Mouse (Mus musculus): ENCODE data around the gene Grb2. TPM values are rescaled to one million over a fixed set of nuclear protein-coding genes. Genes with fewer than 3 reads are reported as not detected.

Gene Grb2
- polyA plus RNA-seq, 1 experiment: 81.7 TPM

DNA sequence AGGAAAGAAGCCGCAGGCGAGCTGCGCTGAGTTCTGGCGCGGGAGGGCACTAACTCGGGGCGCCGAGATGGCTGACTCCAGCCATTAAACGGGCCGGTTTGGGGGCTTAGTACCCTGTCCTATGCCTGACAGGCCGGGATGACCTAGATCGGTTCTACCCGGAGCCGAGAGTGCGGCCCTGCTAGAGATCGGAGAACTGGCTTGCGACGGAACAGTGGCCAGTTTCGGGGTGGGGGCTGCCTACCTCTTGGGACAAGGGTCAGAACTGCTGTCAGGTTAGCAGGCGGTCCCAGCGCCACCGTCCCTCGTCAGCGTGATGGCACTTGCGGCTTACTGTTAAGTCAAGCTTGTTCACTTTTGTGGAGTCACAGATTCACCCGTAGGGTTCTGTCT is 104.1 kb downstream of the Grb2 start:
- no peak for DNase-seq
- H3K27ac ChIP-seq (ENCODE audit: control insufficient read depth, insufficient read depth, low read length): no peak overlapping the region
- no peaks in the 10 kb centered on the region for H3K27me3 ChIP-seq (ENCODE audit: control insufficient read depth, insufficient read depth, low read length)
- H3K4me1 ChIP-seq (replicated peaks; ENCODE audit: control insufficient read depth, insufficient read depth, low read length): peaks cover 21% of the 10 kb centered on the region
- WGBS: under 1% methylated on average over 26 of the region's 26 CpGs
- H3K36me3 ChIP-seq (ENCODE audit: control insufficient read depth, insufficient read depth, low read length): peaks cover 22% of the 10 kb centered on the region
- TF ChIP-seq CTCF (IDR thresholded peaks at IDR 0.05; ENCODE audit: borderline replicate concordance, control insufficient read depth, extremely low read depth, insufficient read depth, low read length, poor library complexity): no peak
- TF ChIP-seq POLR2A (IDR thresholded peaks at IDR 0.05; ENCODE audit: control insufficient read depth, extremely low read depth, insufficient read depth, low read length, poor library complexity): no peak
- peak overlapping the region; percentile 62 for H3K4me3 ChIP-seq (ENCODE audit: control insufficient read depth, insufficient read depth, low read length)

DNA sequence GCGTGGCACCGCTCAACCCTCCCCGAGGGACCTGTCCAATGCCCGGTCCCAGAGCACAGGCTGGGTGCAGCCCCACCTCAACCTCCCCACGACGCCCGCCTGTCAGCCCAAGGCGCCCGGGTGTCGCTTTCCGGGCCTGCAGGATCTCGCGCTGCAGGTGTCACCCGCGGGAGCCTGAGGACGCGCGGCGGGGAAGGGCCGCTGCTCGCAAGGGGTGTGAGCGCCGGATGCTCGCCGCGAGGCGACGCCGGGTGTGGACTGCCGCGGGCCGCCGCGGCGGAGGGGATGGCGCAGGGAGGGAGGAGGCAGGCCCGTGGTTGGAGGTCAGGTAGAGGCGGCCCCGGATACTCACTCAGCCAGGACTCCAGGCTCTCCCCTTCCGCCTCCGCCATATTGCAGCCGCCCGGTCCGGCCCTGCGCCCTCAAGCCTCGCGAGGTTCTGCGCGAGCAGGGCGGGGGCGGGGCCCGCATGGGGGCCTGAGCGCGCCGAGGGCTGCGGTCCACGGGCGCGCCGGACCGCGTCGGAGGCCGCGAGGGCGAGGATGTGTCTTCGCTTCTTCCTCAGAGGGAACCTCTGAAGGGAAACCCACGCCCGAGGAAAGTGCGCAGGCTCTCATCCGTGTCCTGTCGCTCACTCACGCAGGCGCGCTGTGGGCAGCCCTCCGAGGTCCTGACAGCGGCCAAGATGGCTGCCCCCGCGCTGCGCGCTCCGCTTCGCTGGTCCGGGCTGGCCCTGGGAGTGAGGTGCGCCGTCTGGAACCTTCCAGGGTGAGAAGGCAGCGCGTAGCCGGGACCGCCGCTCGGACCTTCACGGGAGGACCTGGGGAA is 104.7 kb downstream of the Grb2 start, which contains the start of the genes Mrps7 and Gga3:
Gene Mrps7, plus strand, starts transcription at position 450 of the 828 bp plus-strand sequence.
Gene Gga3, minus strand, starts transcription at position 576 of the 828 bp plus-strand sequence.
- Histone ChIP-seq H3K4me3 (ENCODE audit: control insufficient read depth, insufficient read depth, low read length) (peak within 1 kb of the TSS; percentile 62), H3K27ac (ENCODE audit: control insufficient read depth, insufficient read depth, low read length) (peak within 1 kb of the TSS; percentile 61), H3K36me3 (ENCODE audit: control insufficient read depth, insufficient read depth, low read length) (peaks cover 17% of the 10 kb centered on the region), H3K4me1 (replicated peaks; ENCODE audit: control insufficient read depth, insufficient read depth, low read length) (peaks cover 21% of the 10 kb centered on the region), H3K27me3 (ENCODE audit: control insufficient read depth, insufficient read depth, low read length) (no peaks in the 10 kb centered on the region)
- peak; percentile 4; the same call in 1 of the 2 replicates for TF ChIP-seq CTCF (IDR thresholded peaks at IDR 0.05; ENCODE audit: borderline replicate concordance, control insufficient read depth, extremely low read depth, insufficient read depth, low read length, poor library complexity)
- peak; percentile 64; the same call in 1 of the 2 replicates for TF ChIP-seq POLR2A (IDR thresholded peaks at IDR 0.05; ENCODE audit: control insufficient read depth, extremely low read depth, insufficient read depth, low read length, poor library complexity)
- DNase-seq: peak; percentile 91
- under 1% methylated on average over 92 of the region's 93 CpGs for WGBS

DNA sequence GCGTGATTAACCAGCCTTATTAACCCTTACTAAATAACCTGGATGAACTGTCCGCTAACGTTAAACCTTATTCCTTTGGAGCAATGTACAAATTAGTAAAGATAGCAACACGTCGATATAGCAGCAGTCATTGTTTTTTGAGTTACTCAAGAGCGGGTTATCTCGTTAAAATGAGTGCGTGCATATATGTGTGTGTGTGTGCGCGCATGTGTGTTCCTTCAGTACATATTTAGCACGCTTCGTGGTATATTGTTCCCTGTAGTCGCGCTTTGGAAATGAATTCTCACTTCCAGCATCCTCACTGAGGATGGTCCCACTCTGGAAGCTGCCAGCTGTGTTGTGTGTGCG is 105.3 kb downstream of the Grb2 start:
- Histone ChIP-seq H3K4me1 (replicated peaks; ENCODE audit: control insufficient read depth, insufficient read depth, low read length) (peaks cover 21% of the 10 kb centered on the region), H3K27ac (ENCODE audit: control insufficient read depth, insufficient read depth, low read length) (peak overlapping the region; percentile 55), H3K4me3 (ENCODE audit: control insufficient read depth, insufficient read depth, low read length) (peak overlapping the region; percentile 62), H3K36me3 (ENCODE audit: control insufficient read depth, insufficient read depth, low read length) (peaks cover 11% of the 10 kb centered on the region), H3K27me3 (ENCODE audit: control insufficient read depth, insufficient read depth, low read length) (no peaks in the 10 kb centered on the region)
- no peak for TF ChIP-seq CTCF (IDR thresholded peaks at IDR 0.05; ENCODE audit: borderline replicate concordance, control insufficient read depth, extremely low read depth, insufficient read depth, low read length, poor library complexity)
- no peak for TF ChIP-seq POLR2A (IDR thresholded peaks at IDR 0.05; ENCODE audit: control insufficient read depth, extremely low read depth, insufficient read depth, low read length, poor library complexity)
- WGBS: 4% methylated on average over 15 of the region's 15 CpGs
- DNase-seq: no peak

DNA sequence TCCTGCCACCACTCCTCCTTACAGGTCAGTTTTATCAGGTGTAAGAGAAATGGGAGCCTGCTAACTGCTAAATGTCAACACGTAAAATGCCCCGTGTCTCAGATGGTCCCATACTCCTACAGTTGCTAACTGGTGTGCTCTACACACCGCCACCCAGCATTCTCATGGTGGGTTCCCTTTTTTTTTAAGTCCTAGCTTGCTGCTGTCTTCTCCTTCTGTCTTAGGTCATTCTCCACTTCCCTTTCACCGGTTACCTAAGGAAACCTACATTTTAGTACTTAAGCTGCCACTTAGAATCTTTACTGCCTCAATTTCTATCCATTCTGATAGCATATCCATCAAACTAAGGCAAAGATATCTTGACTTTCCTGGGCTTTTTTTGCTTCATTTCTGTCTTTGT is 107.2 kb downstream of the Grb2 start:
- TF ChIP-seq CTCF (IDR thresholded peaks at IDR 0.05; ENCODE audit: borderline replicate concordance, control insufficient read depth, extremely low read depth, insufficient read depth, low read length, poor library complexity) (no peak), POLR2A (IDR thresholded peaks at IDR 0.05; ENCODE audit: control insufficient read depth, extremely low read depth, insufficient read depth, low read length, poor library complexity) (no peak)
- H3K4me3 ChIP-seq (ENCODE audit: control insufficient read depth, insufficient read depth, low read length): no peak overlapping the region
- no peaks in the 10 kb centered on the region for H3K27me3 ChIP-seq (ENCODE audit: control insufficient read depth, insufficient read depth, low read length)
- 39% methylated on average over 4 of the region's 4 CpGs for WGBS
- peaks cover 8% of the 10 kb centered on the region; the same call in 1 of the 2 replicates for H3K36me3 ChIP-seq (ENCODE audit: control insufficient read depth, insufficient read depth, low read length)
- no peak for DNase-seq
- H3K4me1 ChIP-seq (replicated peaks; ENCODE audit: control insufficient read depth, insufficient read depth, low read length): peaks cover 21% of the 10 kb centered on the region
- H3K27ac ChIP-seq (ENCODE audit: control insufficient read depth, insufficient read depth, low read length): no peak overlapping the region

DNA sequence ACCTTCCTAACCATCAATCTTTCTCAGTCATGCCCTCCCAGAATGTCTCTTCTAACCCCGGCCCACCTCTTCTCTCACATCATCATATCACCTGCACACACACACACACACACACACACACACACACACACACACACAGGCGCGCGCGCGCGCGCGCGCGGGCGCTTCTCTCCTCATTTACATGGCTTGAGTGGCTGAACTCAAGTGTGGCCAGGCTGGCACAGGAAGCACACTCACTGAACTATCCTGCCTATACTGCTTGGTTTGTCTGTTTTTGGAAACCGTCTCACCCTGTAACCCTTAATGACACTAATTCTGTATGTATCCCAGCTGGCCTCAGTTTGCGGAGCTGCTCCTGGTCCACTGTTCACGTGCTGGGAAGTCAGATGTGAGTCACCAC is 107.7 kb downstream of the Grb2 start:
- no peak overlapping the region for H3K27ac ChIP-seq (ENCODE audit: control insufficient read depth, insufficient read depth, low read length)
- peaks cover 8% of the 10 kb centered on the region; the same call in 1 of the 2 replicates for H3K36me3 ChIP-seq (ENCODE audit: control insufficient read depth, insufficient read depth, low read length)
- no peak for DNase-seq
- peaks cover 21% of the 10 kb centered on the region for H3K4me1 ChIP-seq (replicated peaks; ENCODE audit: control insufficient read depth, insufficient read depth, low read length)
- 94% methylated on average over 15 of the region's 15 CpGs for WGBS
- H3K4me3 ChIP-seq (ENCODE audit: control insufficient read depth, insufficient read depth, low read length): no peak overlapping the region
- no peak for TF ChIP-seq POLR2A (IDR thresholded peaks at IDR 0.05; ENCODE audit: control insufficient read depth, extremely low read depth, insufficient read depth, low read length, poor library complexity)
- no peaks in the 10 kb centered on the region for H3K27me3 ChIP-seq (ENCODE audit: control insufficient read depth, insufficient read depth, low read length)

DNA sequence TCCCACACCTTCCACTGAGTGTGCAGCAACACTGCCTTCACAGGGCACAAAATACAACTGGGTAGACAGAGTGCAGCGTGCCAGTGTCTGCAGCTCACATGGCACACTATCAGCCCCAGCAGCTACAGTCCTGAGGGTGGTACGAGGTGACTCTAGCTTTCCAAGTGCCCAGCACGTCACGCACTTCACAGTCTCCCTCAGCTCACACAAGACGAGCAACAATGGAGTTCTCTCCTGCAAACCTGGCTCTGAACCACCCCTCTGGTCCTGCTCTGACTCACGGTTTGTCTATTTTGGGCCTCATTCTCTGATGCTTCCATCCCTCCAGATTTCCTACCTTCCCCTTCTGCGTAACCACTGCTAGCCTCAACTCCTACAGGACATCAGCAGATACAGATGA is 108.7 kb downstream of the Grb2 start:
- Histone ChIP-seq H3K27ac (ENCODE audit: control insufficient read depth, insufficient read depth, low read length) (no peak overlapping the region), H3K4me1 (replicated peaks; ENCODE audit: control insufficient read depth, insufficient read depth, low read length) (peaks cover 17% of the 10 kb centered on the region), H3K4me3 (ENCODE audit: control insufficient read depth, insufficient read depth, low read length) (no peak overlapping the region), H3K36me3 (ENCODE audit: control insufficient read depth, insufficient read depth, low read length) (peaks cover 8% of the 10 kb centered on the region; the same call in 1 of the 2 replicates), H3K27me3 (ENCODE audit: control insufficient read depth, insufficient read depth, low read length) (no peaks in the 10 kb centered on the region)
- 96% methylated on average over 7 of the region's 7 CpGs for whole genome bisulfite sequencing
- no peak for TF ChIP-seq CTCF (IDR thresholded peaks at IDR 0.05; ENCODE audit: borderline replicate concordance, control insufficient read depth, extremely low read depth, insufficient read depth, low read length, poor library complexity)
- TF ChIP-seq POLR2A (IDR thresholded peaks at IDR 0.05; ENCODE audit: control insufficient read depth, extremely low read depth, insufficient read depth, low read length, poor library complexity): no peak
- DNase-seq: no peak
